Mouse (Mus musculus) heart, embryonic 15.5 days (tissue): ENCODE results near the gene Frat2. TPM values are rescaled to one million over a fixed set of nuclear protein-coding genes. Genes with fewer than 3 reads are reported as not detected.
A peak's percentile ranks its signal among the peaks of the same experiment; 100 is the strongest.

Experiments
- ATAC-seq: fragments of 200-750 bp; cut with Nextera tagmentation; replicated peaks from 2 replicates; pipeline ENCODE4 v1.8.0; 2017; ENCODE audit warnings: low read depth, moderate TSS enrichment; ENCODE audit not compliant: insufficient number of reproducible peaks, insufficient read depth, low FRiP score
- H3K27ac ChIP-seq: fragments of 300-500 bp; sonication (generic); 2 replicates; pipeline ENCODE4 v1.5.1; 2015; ENCODE audit warnings: mild to moderate bottlenecking, inconsistent platforms
- H3K27me3 ChIP-seq: fragments of 300-500 bp; sonication (generic); 2 replicates; pipeline ENCODE4 v1.6.1; 2015; ENCODE audit warnings: inconsistent platforms
- H3K36me3 ChIP-seq: fragments of 300-500 bp; sonication (generic); 2 replicates; pipeline ENCODE4 v1.6.1; 2015; ENCODE audit warnings: mild to moderate bottlenecking, inconsistent platforms
- H3K4me1 ChIP-seq: fragments of 300-500 bp; sonication (generic); replicated peaks from 2 replicates; pipeline ENCODE4 v1.6.1; 2015; ENCODE audit warnings: inconsistent platforms
- H3K4me2 ChIP-seq: fragments of 300-500 bp; sonication (generic); 2 replicates; pipeline ENCODE4 v1.6.1; 2015; ENCODE audit warnings: inconsistent platforms, mild to moderate bottlenecking, moderate library complexity
- H3K4me3 ChIP-seq: fragments of 300-500 bp; sonication (generic); 2 replicates; pipeline ENCODE4 v1.5.1; 2015; ENCODE audit warnings: mild to moderate bottlenecking, inconsistent platforms
- H3K9ac ChIP-seq: fragments of 300-500 bp; sonication (generic); 2 replicates; pipeline ENCODE4 v1.6.1; 2015; ENCODE audit warnings: mild to moderate bottlenecking, inconsistent platforms
- H3K9me3 ChIP-seq: fragments of 300-500 bp; sonication (generic); replicated peaks from 2 replicates; pipeline ENCODE4 v1.6.1; 2016; ENCODE audit warnings: inconsistent platforms
- WGBS: fragments of 180-500 bp; shearing (Covaris S2); methylation state at CpG from one replicate; pipeline ENCODE4 v1.1.7; 2015; ENCODE audit warnings: mixed read lengths; 5-methylcytosine and 5-hydroxymethylcytosine counted together
- polyA plus RNA-seq: library from polyadenylated mRNA; unstranded; fragments of >200 nt; fragmentation: Nextera tagmentation; extraction: Ambion mirVana; gene quantifications from 2 replicates; pipeline ENCODE4 v1.2.1, GENCODE M21; 2015

Gene Frat2
- polyA plus RNA-seq, 1 experiment from 2014 or later = 2.2 TPM

GRCm38 (mm10) chr19:41816915-41817314 is 31.0 kb downstream of the Frat2 start:
- no peak overlapping the region for H3K4me2 ChIP-seq
- no peak overlapping the region for H3K9ac ChIP-seq
- H3K27me3 ChIP-seq = no peaks in the 10 kb centered on the region
- H3K36me3 ChIP-seq = no peaks in the 10 kb centered on the region
- WGBS = 43% methylated on average over 5 of the region's 5 CpGs
- H3K9me3 ChIP-seq = no peaks in the 10 kb centered on the region
- no peak overlapping the region for H3K4me3 ChIP-seq
- ATAC-seq = no peak
- no peak overlapping the region for H3K27ac ChIP-seq
- H3K4me1 ChIP-seq = peaks cover 9% of the 10 kb centered on the region

- no peaks in the 10 kb centered on the region for H3K27me3 ChIP-seq
- H3K36me3 ChIP-seq = no peaks in the 10 kb centered on the region
- no peak overlapping the region for H3K27ac ChIP-seq
- ATAC-seq = no peak
- no peaks in the 10 kb centered on the region for H3K9me3 ChIP-seq
- WGBS = 70% methylated on average over 5 of the region's 5 CpGs
- H3K4me2 ChIP-seq = no peak overlapping the region
- H3K4me1 ChIP-seq = peaks cover 9% of the 10 kb centered on the region
- no peak overlapping the region for H3K9ac ChIP-seq
- no peak overlapping the region for H3K4me3 ChIP-seq
Observed at GRCm38 (mm10) chr19:41816410-41816809, 31.5 kb downstream of the Frat2 start.

DNA sequence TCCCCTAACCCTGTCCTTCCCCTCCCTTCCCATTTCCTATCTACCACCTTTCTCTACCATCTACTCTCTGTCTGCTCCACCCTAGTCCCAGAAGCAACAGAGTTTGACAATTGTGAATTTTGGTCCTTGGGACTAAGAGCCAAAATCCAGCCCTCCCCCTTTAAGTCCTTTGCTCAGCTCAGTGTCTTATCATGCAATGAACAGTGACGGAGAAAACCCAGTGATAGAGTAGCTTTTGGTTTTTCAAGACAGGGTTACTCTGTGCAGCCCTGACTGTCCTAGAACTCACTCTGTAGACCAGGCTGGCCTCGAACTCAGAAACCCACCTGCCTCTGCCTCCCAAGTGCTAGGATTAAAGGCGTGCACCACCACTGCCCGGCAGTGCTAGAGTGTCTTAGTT is 34.6 kb downstream of the Frat2 start:
- Histone ChIP-seq H3K27ac (no peak overlapping the region), H3K9me3 (no peaks in the 10 kb centered on the region), H3K4me3 (no peak overlapping the region), H3K9ac (no peak overlapping the region), H3K4me2 (no peak overlapping the region), H3K36me3 (no peaks in the 10 kb centered on the region), H3K4me1 (peaks cover 9% of the 10 kb centered on the region), H3K27me3 (no peaks in the 10 kb centered on the region)
- ATAC-seq = no peak
- WGBS = 78% methylated on average over 4 of the region's 4 CpGs

- H3K36me3 ChIP-seq = no peaks in the 10 kb centered on the region
- H3K4me1 ChIP-seq = peaks cover 6% of the 10 kb centered on the region
- no peaks in the 10 kb centered on the region for H3K9me3 ChIP-seq
- 88% methylated on average over 10 of the region's 10 CpGs for WGBS
- no peak overlapping the region for H3K4me2 ChIP-seq
- no peaks in the 10 kb centered on the region for H3K27me3 ChIP-seq
- H3K4me3 ChIP-seq = no peak overlapping the region
- no peak overlapping the region for H3K27ac ChIP-seq
- no peak for ATAC-seq
- H3K9ac ChIP-seq = no peak overlapping the region
Observed at GRCm38 (mm10) chr19:41812525-41812924, 35.4 kb downstream of the Frat2 start.

- Histone ChIP-seq H3K36me3 (no peaks in the 10 kb centered on the region), H3K4me3 (no peak overlapping the region), H3K4me2 (no peak overlapping the region), H3K27me3 (no peaks in the 10 kb centered on the region), H3K9me3 (no peaks in the 10 kb centered on the region), H3K27ac (no peak overlapping the region), H3K9ac (no peak overlapping the region), H3K4me1 (no peaks in the 10 kb centered on the region)
- WGBS = 83% methylated on average over 5 of the region's 5 CpGs
- ATAC-seq = no peak
Observed at GRCm38 (mm10) chr19:41810074-41810473, 37.9 kb downstream of the Frat2 start.

- H3K4me3 ChIP-seq = no peak overlapping the region
- no peaks in the 10 kb centered on the region for H3K9me3 ChIP-seq
- no peaks in the 10 kb centered on the region for H3K4me1 ChIP-seq
- H3K9ac ChIP-seq = no peak overlapping the region
- no peaks in the 10 kb centered on the region for H3K27me3 ChIP-seq
- no peak overlapping the region for H3K4me2 ChIP-seq
- no peak overlapping the region for H3K27ac ChIP-seq
- 73% methylated on average over 8 of the region's 8 CpGs for WGBS
- ATAC-seq = no peak
- no peaks in the 10 kb centered on the region for H3K36me3 ChIP-seq
Observed at GRCm38 (mm10) chr19:41808104-41808634, 39.8 kb downstream of the Frat2 start.

GRCm38 (mm10) chr19:41807497-41807896 is 40.4 kb downstream of the Frat2 start:
- 69% methylated on average over 9 of the region's 9 CpGs for WGBS
- no peak overlapping the region for H3K4me3 ChIP-seq
- no peaks in the 10 kb centered on the region for H3K27me3 ChIP-seq
- H3K27ac ChIP-seq = no peak overlapping the region
- H3K9me3 ChIP-seq = no peaks in the 10 kb centered on the region
- no peak for ATAC-seq
- peaks cover under 1% of the 10 kb centered on the region; the same call in 1 of the 2 replicates for H3K4me1 ChIP-seq
- no peak overlapping the region for H3K9ac ChIP-seq
- no peak overlapping the region for H3K4me2 ChIP-seq
- H3K36me3 ChIP-seq = no peaks in the 10 kb centered on the region

DNA sequence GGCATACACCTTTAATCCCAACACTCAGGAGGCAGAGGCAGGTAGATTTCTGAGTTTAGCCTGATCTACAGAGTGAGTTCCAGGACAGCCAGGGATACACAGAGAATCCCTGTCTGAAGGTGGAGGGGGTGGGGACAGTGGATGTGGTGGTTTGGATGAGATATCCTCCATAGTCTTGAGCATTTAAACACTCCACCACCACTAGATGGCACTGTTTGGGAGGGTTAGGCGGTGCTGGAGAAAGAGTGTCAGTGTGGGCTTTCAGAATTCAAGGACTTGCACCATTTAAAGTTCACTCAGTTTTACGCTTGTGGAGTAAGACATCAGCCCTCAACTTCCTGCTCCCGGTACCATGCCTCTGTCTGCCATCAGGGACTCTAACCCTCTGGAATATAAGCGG is 42.1 kb downstream of the Frat2 start:
- H3K9me3 ChIP-seq = no peaks in the 10 kb centered on the region
- H3K36me3 ChIP-seq = no peaks in the 10 kb centered on the region
- H3K27ac ChIP-seq = no peak overlapping the region
- H3K9ac ChIP-seq = no peak overlapping the region
- H3K4me3 ChIP-seq = no peak overlapping the region
- 92% methylated on average over 4 of the region's 4 CpGs for WGBS
- no peaks in the 10 kb centered on the region for H3K27me3 ChIP-seq
- ATAC-seq = no peak
- no peak overlapping the region for H3K4me2 ChIP-seq
- H3K4me1 ChIP-seq = peaks cover 7% of the 10 kb centered on the region

DNA sequence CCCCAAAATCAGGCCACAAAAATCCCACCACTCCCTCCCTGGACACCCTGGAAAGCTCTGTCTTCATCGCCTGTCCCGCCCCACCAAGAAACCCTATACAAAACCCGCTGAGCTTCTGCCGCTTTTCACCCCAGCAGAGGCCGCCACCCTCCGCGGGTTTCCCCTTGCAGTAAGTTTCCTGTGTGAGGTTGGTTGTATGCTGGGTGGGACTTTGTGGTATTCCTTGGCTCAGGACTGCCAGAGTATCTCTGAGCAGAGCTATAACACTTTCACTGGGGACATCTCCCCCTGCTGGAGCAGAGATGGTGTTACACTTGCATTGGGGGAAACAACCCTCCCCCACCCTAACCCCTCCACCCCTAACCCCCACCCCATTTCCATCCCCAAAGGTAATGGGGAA is 44.6 kb downstream of the Frat2 start:
- Histone ChIP-seq H3K4me1 (peaks cover 17% of the 10 kb centered on the region), H3K9me3 (no peaks in the 10 kb centered on the region), H3K36me3 (no peaks in the 10 kb centered on the region), H3K4me3 (no peak overlapping the region), H3K4me2 (no peak overlapping the region), H3K27me3 (no peaks in the 10 kb centered on the region), H3K9ac (no peak overlapping the region), H3K27ac (no peak overlapping the region)
- WGBS = 35% methylated on average over 7 of the region's 7 CpGs
- ATAC-seq = no peak

DNA sequence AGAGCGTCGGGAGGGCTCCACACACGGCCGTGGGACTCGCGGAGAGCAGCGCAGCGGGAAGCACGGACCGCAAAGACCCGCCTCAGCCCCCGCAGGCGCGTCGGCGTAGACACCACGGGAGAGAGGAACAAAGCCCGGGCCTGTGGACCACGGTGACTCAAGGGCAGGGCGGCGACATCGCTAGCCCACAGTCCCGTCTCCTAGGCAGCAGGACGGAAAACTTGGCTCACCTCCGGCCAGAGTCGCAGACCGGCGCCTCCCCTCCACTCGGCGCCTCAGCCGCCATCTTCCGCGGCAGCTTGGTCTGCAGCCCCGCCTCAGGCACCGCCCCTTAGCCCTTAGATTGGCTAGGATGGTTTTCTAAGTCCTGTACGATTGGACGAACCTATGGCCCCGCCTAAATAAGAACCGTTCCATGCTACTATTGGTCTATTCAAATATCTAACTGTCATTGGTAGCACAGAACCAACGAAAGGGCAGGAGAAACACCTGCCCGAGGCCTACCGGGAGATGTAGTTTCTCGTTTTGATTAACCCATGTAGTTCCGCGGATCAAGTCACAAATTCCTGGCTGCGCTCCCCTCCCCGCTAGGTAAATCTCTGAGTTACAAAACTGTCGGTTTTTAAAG is 46.1 kb downstream of the Frat2 start, which contains the start of gene Arhgap19:
Arhgap19 (minus strand) TSS at position 306 of the 628 bp plus-strand sequence.
- ATAC-seq = peak; percentile 100
- WGBS = under 1% methylated on average over 48 of the region's 48 CpGs
- Histone ChIP-seq H3K36me3 (no peaks in the 10 kb centered on the region), H3K27ac (peak within 1 kb of the TSS; percentile 80), H3K9ac (peak within 1 kb of the TSS; percentile 86), H3K27me3 (no peaks in the 10 kb centered on the region), H3K4me1 (peaks cover 17% of the 10 kb centered on the region), H3K9me3 (no peaks in the 10 kb centered on the region), H3K4me3 (peak within 1 kb of the TSS; percentile 99), H3K4me2 (peak within 1 kb of the TSS; percentile 76)

DNA sequence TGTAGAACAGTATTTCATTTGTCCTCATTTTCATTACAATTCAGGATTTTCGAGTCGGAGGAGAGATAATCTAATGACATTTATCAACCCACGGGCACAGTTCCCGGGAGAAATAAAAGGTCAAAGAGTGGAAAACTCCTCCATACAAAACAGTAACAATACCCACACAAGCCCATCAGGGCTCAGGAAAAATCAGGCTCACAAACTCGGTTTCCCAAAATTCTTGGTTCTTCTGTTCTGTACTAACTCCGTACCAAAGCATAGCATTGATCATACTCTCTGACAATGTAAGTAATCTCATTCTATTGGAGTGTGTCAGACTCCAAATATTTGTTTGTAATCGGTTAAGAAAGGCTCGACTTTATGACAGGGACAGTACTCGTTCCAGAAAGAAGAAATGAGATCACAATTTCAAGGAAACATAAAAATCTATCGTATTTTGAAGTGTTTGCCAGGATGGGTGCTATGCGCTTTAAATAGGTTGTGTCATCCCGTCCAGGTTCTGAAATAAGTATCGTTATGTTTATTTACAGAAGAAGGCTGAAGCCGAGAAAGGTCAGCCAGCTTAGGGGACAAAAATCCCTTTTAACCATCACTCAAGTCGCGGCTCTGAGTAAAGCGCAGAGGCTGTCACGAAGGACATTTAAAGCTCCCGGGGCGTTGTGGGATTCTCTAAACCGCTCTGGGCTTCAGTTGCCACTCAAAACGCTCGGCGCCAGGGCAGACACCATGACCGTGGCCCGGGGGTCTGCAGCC is 46.8 kb downstream of the Frat2 start:
- no peak; the same call in 1 of the 2 replicates for ATAC-seq
- peaks cover 17% of the 10 kb centered on the region for H3K4me1 ChIP-seq
- peak overlapping the region; percentile 76 for H3K4me2 ChIP-seq
- no peaks in the 10 kb centered on the region for H3K27me3 ChIP-seq
- peak overlapping the region; percentile 99 for H3K4me3 ChIP-seq
- no peaks in the 10 kb centered on the region for H3K9me3 ChIP-seq
- peak overlapping the region; percentile 80 for H3K27ac ChIP-seq
- WGBS = 4% methylated on average over 26 of the region's 26 CpGs
- no peaks in the 10 kb centered on the region for H3K36me3 ChIP-seq
- peak overlapping the region; percentile 86 for H3K9ac ChIP-seq
